Mouse (Mus musculus) right cerebral cortex, postnatal 25 days (tissue): ENCODE measurements around the gene Edc3.

Experiments
- DNase-seq: peaks from one replicate; pipeline ENCODE4 v3.0.0; 2022

The Edc3 gene

GRCm38 (mm10) chr9:57708068-57708719 is at the start of gene Edc3:
TSS of gene Edc3 (plus strand) at chr9:57708540.
- DNase-seq: peak; percentile 87

- DNase-seq: no peak
Measured at GRCm38 (mm10) chr9:57658970-57659369, 49.4 kb upstream of the Edc3 start.

GRCm38 (mm10) chr9:57659774-57660173 is 48.6 kb upstream of the Edc3 start:
- DNase-seq: peak; percentile 68

- no peak for DNase-seq
Measured at GRCm38 (mm10) chr9:57660501-57660900, 47.8 kb upstream of the Edc3 start.

GRCm38 (mm10) chr9:57661552-57661951 is 46.8 kb upstream of the Edc3 start:
- DNase-seq: no peak

- DNase-seq: no peak
Measured at GRCm38 (mm10) chr9:57664616-57665015, 43.7 kb upstream of the Edc3 start.

- no peak for DNase-seq
Measured at GRCm38 (mm10) chr9:57666536-57666935, 41.8 kb upstream of the Edc3 start.

- no peak for DNase-seq
Measured at GRCm38 (mm10) chr9:57667136-57667535, 41.2 kb upstream of the Edc3 start.

- DNase-seq: no peak
Measured at GRCm38 (mm10) chr9:57667817-57668216, 40.5 kb upstream of the Edc3 start.

- DNase-seq: no peak
Measured at GRCm38 (mm10) chr9:57668277-57668676, 40.1 kb upstream of the Edc3 start.

GRCm38 (mm10) chr9:57669566-57669965 is 38.8 kb upstream of the Edc3 start:
- DNase-seq: no peak

- no peak for DNase-seq
Measured at GRCm38 (mm10) chr9:57671037-57671436, 37.3 kb upstream of the Edc3 start.

GRCm38 (mm10) chr9:57671500-57671899 is 36.8 kb upstream of the Edc3 start:
- no peak for DNase-seq

- DNase-seq: no peak
Measured at GRCm38 (mm10) chr9:57681411-57681810, 26.9 kb upstream of the Edc3 start.

GRCm38 (mm10) chr9:57683520-57683919 is 24.8 kb upstream of the Edc3 start, which contains the start of gene Cyp1a2:
TSS of gene Cyp1a2 (minus strand) at chr9:57683703.
- DNase-seq: no peak

GRCm38 (mm10) chr9:57686011-57686410 is 22.3 kb upstream of the Edc3 start:
- no peak for DNase-seq

GRCm38 (mm10) chr9:57687751-57688150 is 20.6 kb upstream of the Edc3 start, which contains the start of gene Cyp1a1:
TSS of gene Cyp1a1 (plus strand) at chr9:57687928.
- no peak for DNase-seq

GRCm38 (mm10) chr9:57688158-57688557 is 20.2 kb upstream of the Edc3 start:
- DNase-seq: no peak

- no peak for DNase-seq
Measured at GRCm38 (mm10) chr9:57688606-57689005, 19.7 kb upstream of the Edc3 start.

GRCm38 (mm10) chr9:57694108-57694507 is 14.2 kb upstream of the Edc3 start:
- no peak for DNase-seq

GRCm38 (mm10) chr9:57696380-57697285 is 11.7 kb upstream of the Edc3 start:
- peak; percentile 79 for DNase-seq

GRCm38 (mm10) chr9:57697380-57697779 is 11.0 kb upstream of the Edc3 start:
- no peak for DNase-seq

- no peak for DNase-seq
Measured at GRCm38 (mm10) chr9:57698466-57699150, 9.7 kb upstream of the Edc3 start.
